Mouse (Mus musculus) left cerebral cortex, adult 11 months (tissue): ENCODE data around the gene Prdm8.

Experiments
- DNase-seq: peaks from one replicate; pipeline ENCODE4 v3.0.0; 2022; ENCODE audit warnings: low spot score

Prdm8 gene

DNA sequence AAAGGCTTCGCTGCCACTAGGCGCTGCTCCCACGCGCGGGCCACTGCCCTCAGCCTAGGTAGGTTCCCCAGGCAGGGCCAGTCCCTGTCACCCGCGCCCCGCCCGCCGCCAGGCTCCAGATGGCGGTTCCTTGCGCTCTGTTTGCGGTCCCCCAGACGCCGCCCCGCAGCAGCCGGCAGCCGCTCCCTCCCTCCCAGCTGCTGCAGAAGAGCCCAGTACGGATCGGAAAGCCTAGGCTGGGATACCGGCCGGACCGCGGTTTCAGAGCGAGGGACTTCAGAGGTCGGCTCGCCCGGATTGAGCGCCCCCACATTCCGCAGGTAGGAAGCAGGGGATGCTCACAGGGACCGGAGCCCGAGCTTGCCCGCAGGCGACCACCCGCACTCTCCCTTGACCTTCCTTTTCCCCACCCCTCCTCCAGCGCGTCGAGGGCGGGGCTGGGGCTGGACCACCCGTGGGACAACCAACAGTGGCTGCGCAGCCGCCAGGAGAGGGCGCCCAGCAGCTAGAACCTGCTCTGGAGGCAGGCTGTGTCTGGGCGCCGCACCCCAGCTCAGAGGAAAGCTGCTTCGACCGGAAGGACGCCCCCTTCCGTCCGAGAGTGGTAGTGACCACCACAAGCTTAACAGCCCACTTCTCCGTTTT, at the start of gene Prdm8:
Prdm8 (plus strand) TSS at position 19 of the 645 bp plus-strand sequence.
- DNase-seq, result peak; percentile 52

DNA sequence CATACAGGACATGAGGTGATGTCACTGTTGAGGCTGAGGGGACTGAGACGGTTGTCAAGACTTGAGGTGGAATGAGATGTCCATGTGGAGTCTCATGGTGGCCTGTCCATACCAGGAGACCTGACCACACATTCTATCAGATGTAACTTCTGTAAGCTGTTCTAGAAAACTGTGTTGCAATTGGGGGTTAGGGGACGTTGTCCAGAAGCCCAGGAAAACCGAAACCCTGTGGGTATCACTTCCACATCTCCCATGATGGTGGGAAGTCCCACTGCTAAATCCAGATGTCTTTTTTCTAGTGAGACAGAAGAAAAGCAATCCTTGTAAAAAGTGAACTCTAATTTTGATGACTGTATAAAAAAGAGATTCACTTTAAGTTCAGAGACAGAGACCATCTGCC, 39.9 kb upstream of the Prdm8 start:
- no peak for DNase-seq

DNA sequence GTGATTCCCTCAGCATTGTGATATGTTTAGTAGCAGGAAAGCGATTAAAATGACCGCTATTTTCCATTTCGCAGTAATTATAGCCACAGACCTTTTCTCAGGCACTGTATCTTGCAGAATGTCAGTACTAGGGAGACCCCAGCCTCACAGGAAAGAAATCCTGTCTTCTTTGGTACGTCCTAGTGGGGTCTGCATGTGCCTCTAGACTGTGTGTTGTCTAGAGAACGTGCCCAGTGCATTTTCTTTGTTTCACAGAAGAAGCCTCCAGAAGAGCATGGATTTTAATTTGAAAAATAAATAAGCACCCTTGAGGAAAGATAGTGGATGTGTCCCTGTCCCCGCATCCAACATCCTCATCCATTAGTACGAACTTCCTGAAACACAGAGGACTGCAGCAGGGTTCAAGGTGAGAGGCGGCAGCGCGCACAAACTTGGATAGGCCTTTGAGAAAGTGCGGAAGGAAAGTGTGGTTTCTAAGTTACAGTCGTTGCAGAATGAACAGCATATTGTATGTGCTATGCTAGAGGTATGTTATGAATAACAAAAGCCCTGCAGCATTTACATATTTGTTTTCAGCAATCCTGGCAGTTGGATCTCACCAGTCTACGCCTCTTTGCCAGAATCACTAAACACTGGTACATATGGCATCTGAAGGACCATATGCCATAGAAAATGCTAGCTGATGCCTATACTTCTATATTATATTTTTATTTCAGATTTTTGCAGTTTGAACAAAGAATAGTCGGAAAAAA, 28.3 kb upstream of the Prdm8 start:
- DNase-seq, result peak; percentile 12

DNA sequence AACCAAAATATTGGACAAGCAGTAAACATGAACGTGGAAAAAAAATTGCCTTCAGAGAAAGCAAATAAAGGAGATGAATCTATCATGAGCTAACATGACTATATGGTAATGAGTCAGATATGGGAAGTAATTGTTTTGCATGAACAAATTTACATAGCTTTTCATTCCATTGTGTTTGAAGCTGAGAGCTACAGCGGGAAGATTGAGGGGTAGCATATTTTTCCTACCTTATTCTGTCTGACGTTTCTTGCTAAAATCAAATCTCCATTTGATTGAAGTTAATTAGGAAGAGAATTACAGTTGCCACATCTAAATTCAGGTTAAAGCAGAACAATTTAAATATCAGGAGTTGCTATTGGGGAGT, 27.7 kb upstream of the Prdm8 start:
- no peak for DNase-seq

DNA sequence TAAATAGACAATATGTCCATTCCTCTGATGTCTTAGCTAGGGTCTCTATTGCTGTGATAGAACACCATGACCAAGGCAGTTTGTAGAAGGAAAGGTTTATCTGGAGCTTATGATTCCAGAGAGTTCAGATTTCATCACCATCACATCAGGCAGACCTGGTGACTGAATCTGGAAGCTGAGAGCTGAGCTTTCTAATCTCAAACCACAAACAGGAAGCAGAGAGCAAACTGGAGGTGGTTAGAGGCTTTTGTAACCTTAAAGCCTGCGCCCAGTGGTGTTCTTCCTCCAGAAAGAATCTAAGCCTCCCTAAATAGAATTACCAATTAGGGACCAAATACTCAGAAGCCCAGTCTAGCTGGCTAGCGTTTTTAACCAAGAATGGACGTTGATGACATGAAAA, 20.1 kb upstream of the Prdm8 start:
- no peak for DNase-seq

DNA sequence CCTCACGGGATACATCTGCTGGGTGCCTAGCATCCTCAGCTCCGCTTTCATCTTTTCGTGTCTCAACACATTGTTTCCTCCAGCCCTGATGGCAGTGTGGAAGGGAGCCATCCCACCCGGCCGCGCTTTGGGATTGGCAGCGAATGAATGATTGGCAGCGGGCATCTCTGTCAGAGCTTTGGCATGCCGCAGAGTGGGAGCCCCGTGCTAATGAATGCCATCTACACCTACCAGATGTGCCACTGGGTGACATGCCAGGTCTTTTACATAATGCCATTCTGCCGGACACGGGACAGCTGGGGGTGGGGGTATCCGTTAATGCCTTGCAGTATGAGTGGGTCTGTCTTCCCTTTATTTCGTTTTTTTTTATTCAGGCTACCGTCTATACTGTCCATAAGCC, 882 bp upstream of the Prdm8 start:
- no peak for DNase-seq

DNA sequence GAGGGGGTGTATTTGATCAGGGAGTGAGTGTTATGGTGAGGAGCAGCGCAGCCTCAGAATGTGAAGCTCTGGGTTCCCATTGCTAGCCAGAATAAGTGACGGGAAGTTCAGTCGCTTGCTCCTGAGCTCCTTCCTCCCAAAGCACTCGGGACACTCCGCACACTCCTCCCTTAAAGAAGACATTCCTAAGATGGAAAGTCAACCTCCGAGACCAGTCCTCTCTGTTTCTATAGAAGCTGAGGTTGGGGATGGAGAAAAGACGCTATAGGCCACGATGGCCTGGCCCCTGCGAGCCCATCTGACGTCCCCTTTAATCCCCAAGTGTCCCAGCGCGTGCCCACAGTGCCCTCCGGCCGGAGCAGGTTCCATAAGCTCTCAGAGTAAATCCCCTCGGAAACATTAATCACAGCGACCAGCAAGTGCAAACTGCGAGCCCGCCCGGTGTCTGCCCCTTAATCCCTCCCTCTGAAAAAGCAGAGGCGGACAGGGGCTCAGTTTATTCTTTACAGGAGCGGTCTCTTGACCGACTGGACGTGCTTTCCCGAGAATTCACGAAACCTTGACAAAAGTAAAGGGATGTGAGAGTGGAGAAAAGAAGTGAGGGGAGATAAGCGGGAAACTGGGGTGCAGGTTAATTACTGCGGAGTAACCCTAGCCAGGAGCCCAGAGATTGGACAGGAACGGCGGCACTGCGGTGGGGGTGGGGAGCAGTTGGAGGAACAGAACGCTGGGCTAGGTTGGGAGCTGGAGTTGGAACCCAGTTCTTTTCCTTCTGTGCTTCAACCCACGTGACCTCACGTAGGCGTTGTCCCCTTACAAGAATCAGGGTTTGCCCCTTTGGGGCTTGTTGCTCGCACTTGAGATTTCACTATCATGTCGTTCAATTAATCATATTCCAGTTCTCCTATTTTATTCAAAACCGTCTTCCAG, 1.6 kb downstream of the Prdm8 start:
- no peak for DNase-seq

DNA sequence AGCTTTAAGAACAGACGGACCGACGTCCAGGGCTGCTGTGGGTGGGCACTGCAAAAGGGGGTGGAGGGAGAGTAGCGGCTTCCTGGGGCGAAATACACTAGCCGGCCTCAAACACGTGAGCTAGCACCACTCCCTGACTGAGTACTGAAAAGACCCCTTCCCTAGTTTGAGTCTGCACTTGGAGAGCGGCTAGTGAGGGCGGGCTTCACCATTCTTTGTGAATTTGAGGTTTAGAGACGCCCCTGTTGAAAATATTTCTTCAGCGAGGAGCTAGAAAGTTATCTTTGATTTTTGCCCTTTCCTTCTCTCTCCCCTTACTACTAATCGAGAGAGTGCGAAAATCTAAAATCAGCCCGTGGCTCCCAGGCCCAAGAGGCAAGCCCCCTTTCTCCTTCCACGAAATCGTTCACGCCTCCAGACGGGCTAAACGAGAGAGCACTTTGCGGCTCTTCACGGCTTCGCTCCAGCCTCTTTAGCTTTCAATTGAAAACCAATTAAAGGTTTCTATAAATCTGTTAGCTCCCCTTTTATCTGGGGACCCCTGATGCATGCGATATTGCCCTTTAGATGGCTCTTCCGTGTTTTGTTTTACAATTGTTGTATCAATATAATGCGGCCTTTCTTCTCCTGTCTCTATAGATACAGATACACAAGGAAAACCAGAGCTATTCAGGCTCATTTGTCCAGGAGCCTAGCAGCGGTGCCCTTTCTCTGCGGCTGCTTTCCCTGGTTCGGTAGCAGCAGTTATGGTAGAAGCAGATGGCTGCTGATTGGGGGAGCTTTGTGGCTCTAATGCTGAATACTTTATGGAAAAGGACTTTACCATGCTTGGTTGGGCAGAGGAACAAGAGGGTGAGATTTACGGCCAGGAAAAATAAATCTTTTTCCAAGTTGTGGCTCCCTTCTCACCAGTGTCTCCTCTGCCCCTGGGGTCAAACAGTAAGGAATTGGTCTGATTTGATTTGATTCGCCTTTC, 2.7 kb downstream of the Prdm8 start:
- no peak for DNase-seq

DNA sequence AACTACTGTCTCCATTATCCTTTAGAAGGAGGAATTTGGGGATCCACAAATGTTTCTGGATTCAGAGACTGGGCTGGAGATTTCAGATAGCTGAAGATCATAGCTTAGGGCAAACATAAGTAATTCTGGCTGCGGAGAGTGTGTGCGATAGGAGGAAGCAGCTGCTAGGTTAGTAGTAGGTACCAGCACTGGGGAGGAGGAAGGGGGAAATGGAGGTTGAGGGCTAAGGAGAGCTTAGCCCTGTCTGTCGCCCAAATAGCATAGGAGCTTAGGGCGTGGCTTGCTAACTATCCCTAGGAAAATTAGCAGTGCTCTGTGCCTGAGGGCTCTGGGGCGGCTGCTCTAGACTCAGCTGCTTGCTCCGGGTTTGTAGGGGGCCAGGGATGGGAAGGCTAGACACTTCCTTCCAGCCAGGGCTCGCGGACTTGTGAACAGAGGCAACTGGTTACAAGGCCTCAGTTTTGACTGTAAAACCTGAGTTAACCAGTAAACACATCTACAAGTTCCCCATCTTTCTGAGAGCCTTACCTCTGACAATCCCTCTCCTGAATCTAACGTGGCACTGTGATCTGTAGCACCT, 4.7 kb downstream of the Prdm8 start:
- DNase-seq, result no peak

DNA sequence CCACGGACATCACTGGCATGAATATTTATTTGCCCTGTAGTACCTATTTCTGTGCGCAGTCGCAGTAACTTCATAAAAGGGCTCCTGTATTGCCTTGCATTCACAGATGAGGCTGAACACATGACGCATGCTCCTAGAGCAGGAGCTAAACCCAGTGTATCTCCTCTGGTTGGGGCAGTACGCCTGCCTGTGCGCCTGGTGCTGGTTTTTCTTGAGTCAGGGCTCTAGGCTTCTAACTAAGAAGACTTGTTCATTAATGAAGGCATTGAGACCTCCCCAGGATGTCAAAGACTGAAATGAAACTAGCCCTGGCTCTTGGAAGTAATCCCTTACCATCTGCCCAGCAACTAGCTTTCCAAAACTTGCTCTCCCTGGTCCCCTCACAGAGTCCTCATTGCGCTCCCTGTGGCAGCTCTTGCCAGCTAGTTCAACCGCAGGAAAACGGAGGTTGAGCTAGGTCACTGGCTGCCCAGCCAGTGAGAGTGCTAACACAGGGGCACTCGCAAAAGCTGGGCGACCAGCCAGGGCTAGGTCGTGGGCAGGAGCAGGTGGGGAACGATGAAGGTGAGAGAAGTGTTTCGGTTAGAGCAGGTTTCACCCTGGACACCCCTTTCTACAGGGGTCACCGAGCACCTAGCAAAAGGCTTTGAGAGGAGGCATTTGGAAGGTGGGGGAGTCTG, 5.6 kb downstream of the Prdm8 start:
- DNase-seq, result no peak

DNA sequence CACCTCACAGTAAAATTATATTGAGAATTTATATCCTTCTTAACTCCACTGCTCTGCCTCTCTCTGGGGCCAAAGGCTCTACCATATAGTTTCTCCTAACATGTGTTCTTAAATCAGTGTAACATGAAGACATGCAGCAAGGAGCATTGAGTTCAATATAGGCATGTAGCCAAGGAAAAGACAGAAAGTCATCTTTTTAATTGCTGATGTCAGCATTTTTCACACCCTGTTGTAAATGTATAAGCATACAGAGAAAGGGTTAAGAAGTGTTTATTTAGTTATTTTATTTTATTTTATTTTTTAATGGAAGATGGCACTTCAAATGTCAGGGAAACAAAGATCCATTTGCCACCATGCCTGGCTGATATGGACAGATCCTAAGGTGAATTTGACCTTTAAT, 6.7 kb downstream of the Prdm8 start:
- no peak for DNase-seq

DNA sequence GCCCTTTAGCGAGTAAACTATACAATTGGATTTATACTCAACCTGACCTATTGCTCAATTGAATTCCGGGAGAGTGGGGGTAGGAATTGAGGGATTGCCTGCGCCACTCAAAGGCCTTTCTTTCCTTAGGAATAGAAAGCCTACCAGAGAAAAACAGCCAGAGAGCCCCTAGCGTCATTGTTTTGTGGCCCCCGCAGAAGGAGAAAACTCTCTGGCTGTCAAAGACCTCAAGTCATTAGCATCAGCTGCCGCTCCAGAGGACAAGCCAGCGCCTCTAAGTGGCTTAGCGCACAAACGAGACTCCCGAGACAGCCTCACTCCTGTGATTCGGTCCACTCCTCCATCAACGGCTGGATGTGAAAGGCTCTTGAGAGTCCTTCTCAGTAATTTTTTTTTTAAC, 12.6 kb downstream of the Prdm8 start:
- no peak for DNase-seq

DNA sequence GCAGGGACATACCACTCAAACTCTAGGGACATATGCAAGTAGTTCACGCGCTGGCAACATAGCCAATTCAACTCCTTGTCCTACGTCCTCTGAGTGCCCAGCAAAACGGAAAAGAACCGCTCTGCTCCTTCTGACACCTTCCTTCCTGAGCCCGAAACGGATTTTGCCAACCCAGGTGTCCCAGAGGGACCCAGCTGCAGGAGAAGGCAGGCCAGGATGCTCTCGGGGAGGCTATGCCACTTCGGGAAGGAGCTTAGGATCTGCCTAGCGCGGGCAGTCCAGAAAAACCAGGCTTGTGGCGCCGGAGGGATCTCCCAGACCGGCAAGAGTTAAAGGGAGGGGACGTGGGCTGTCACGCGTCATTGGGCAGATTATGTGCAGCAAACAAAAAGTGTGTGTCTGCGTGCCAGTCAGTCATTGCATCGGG, 13.5 kb downstream of the Prdm8 start:
- no peak for DNase-seq

DNA sequence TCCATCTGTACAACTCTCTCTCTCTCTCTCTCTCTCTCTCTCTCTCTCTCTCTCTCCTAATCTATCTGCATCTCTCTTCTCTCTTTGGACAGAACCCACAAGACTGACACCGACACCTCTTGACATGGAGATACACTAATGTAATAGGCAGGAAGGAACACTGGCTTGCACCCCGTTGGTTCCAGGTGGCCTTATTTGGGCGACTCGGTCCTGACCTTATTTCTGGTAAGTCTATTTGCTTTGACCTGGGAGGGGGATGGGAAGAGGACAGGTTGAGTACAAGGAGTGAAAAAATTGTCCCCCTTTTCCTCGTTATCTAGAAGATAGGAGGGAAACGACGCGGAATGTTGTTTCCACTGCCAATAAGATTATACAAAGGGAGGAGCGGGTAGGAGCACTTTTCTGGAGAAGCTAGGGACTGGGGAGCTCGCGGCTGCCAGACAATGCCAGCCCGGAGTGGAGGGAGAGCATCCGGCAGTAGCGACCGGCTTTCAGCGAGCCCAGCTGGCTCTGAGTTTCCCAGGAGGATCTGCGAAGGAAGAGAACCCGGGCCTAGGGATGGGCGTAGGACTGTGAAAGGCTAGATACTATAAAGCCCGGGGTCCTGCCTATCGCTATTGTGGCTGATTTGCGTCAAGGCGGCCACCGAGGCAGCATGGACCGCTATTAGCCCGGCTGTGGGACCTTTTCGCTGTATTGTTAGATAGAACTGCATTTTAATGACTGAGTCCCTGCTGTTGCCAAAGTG, 14.1 kb downstream of the Prdm8 start:
- DNase-seq, result no peak

DNA sequence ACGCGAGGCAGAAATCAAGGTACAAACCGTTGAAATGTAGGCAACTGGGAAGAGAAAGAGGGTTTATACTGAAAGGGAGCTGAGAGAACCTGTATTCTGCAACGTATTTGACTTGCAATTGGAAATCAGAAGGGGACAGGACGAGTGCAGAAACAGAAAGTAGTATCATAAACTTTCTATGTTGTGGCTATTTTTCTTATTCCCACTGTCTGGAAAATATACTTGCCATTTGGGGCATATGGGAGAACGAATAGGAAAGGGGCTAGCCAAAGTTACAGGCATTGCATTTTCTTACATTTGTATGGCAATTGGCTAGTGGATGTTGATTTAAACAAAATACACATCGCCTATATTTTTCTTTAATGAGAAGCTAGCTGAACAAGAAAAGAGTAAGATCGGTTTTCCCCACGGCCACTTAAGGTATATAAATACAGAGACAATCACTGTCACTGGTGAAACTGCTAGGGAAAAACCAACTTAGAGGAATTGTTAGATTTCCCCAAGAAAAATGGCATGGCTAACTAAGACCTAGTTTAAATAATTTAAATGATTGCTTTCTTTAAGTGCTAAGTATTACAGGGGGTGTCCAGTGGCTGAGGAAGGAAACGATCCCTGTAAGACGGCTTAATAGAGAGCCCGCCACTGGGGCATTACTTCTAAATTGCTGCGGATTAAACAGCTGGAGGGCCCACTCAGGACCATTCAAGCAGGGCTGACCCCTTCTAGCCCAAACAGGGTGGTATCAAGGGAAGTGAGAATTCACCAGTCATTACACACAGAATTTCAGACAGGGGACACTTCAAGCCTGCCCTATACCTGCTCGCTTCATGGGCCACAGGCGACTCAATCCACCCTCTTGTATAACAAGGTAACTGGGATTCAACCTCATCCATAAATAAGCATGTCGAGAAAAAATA, 14.9 kb downstream of the Prdm8 start:
- DNase-seq, result no peak

DNA sequence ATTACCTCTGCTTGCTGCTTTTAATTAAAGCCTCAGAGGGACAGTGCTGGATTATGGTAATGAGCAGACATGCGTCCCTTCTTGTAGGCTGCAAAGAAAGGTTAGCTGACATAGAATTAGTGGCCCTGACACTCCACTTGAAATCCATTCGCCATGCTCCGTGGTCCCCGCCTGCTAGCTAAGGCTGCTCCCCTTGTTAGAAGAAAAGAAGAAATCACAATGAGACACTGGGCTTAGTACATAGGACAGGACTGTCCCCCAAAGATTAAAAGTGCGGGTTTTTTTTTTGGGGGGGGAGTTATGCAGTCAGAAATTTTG, 15.6 kb downstream of the Prdm8 start:
- no peak for DNase-seq

DNA sequence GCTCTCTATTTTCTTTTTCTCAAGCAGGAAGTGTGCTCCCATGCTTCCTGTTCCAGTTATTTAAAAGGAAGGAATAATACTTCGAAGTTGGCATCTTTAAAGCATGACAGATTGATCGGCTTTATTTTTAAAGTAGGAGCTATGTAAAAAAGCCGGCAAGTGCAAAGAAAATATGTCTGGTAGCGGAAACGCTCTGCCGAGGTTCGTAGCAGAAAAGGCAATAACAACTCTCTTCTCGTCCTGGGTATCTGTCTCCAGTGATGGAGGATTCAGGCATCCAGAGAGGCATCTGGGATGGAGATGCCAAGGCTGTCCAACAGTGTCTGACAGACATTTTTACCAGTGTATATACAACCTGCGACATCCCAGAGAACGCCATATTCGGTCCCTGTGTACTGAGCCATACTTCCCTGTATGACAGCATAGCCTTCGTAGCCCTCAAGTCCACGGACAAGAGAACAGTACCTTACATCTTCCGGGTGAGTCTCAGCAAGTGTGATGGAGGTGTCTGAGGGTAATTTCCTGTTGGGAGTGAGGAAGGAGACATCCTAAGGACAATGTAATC, 16.1 kb downstream of the Prdm8 start:
- no peak for DNase-seq

DNA sequence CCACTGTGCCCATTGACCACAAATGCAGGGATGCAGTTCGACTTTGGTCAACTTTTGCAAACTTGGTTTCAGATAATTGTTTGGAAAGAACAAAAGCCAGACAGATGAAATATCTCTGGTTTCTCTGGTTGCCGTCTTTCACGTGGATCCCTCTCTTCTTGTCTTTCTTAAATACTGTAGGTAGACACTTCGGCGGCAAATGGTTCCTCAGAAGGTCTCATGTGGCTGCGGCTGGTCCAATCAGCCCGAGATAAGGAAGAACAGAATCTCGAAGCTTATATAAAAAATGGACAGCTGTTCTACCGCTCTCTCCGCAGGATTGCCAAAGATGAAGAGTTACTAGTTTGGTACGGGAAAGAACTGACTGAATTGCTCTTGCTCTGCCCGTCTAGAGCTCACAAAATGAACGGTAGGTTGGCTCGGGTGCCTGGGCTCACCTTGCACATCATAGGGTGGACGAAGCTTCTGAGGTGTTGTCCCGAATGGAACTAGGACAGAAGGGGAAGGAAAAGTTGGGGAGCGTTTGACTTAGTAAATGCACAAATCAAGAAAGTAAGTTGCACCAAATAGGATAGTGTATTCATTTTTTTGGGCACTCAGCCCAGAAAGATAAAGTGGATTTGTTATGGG, 17.4 kb downstream of the Prdm8 start:
- DNase-seq, result no peak
